In the genomic region with DNA sequence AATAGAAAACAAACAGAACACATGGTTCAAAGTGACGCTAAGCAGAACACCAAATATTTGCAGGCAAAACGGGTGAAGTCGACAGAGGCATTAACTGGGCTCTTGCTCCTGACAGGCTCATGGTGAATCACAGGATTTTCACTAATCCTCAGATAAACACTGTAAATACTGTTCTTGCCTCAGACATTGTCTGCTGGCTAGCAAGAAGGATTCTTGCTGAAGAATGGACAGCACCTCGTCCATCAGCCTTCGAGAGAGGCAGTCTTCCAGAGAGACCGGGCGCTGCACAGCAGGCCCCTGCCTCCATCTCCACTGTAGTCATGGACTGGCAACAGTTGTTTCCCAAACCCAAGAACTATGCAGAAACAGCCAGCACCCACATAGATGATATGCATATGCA, we compare ENCODE assay signal across 17 mouse cellular contexts.
A peak's percentile ranks its signal among the peaks of the same experiment; 100 is the strongest.
DNase-seq lines count a peak whose midpoint lies in the region; ATAC-seq and TF ChIP-seq lines count a peak whose summit lies in the region.
"Had no signal": no experiment of that assay in that cellular context is flagged by ENCODE, and none has a peak within 500 bp of the region (broad histone marks: within the 10 kb centered on the region; RNA-seq: fewer than 3 reads in every experiment).

No protein-coding gene starts in this region.

- intact Hi-C loops in heart, postnatal 10 days (cut with DNase I) = no loop called here

- no peak for DNase-seq in heart, postnatal 10 days
- no peak for DNase-seq in lung, adult 2 months
- DNase-seq in Patski (ENCODE audit: low read depth, low spot score) = peak; percentile 25
- no peak for DNase-seq in liver, embryonic 11.5 days (ENCODE audit: low spot score)
- DNase-seq: adrenal gland, adult 8-10 months; adrenal gland, postnatal 36 days; cerebellum, adult 2 months; cerebellum, postnatal 10 days; gastrocnemius, postnatal 14 days; heart, postnatal 14 days had no signal

- POLR2A ChIA-PET in Patski (lab: Charles Lee) = no interaction called here

- no peak for ATAC-seq in heart, embryonic 12.5 days (ENCODE audit: insufficient number of reproducible peaks, low FRiP score)
- 0 out of 2 replicates have a peak, but pooled peaks have one; percentile 27 for ATAC-seq in lung, embryonic 16.5 days (ENCODE audit: low read depth)
- ATAC-seq in Patski = peak; percentile 68
- 0 out of 2 replicates have a peak, but pooled peaks have one; percentile 8 for ATAC-seq in stomach, embryonic 14.5 days (ENCODE audit: insufficient number of reproducible peaks, insufficient read depth, low FRiP score, low read depth)
- no peak for ATAC-seq in liver, embryonic 11.5 days (replicated peaks; ENCODE audit: low FRiP score)
- no peak for ATAC-seq in CD4-positive, CD25-positive, alpha-beta regulatory T cell, adult 4 months
- ATAC-seq: forebrain, embryonic 15.5 days; hindbrain, postnatal 0 days had no signal

- TF ChIP-seq CTCF in lung, adult 2 months (IDR thresholded peaks at IDR 0.05; ENCODE audit: insufficient read depth, low read length) = no peak
- TF ChIP-seq CTCF in Patski (IDR thresholded peaks at IDR 0.05) = no peak

- H3K36me3 ChIP-seq in heart, embryonic 12.5 days = peaks cover 4% of the 10 kb centered on the region; the same call in 1 of the 2 replicates
- H3K36me3 ChIP-seq in lung, embryonic 16.5 days (ENCODE audit: control insufficient read depth, insufficient read depth, low read length) = no peaks in the 10 kb centered on the region
- H3K36me3 ChIP-seq in stomach, embryonic 14.5 days (ENCODE audit: control insufficient read depth, insufficient read depth, low read length) = no peaks in the 10 kb centered on the region
- H3K36me3 ChIP-seq in liver, embryonic 11.5 days (ENCODE audit: control insufficient read depth, insufficient read depth, low read length) = no peaks in the 10 kb centered on the region
- H3K36me3 ChIP-seq: forebrain, embryonic 15.5 days; hindbrain, embryonic 13.5 days had no signal

- H3K9ac ChIP-seq in heart, embryonic 12.5 days = 0 out of 2 replicates have a peak overlapping the region, but pooled peaks have one; percentile 26
- no peak overlapping the region for H3K9ac ChIP-seq in lung, embryonic 16.5 days (ENCODE audit: low read length)
- no peak overlapping the region for H3K9ac ChIP-seq in stomach, embryonic 14.5 days (replicated peaks; ENCODE audit: low read depth, low read length)
- no peak overlapping the region for H3K9ac ChIP-seq in liver, embryonic 11.5 days (ENCODE audit: low read depth, low read length)
- H3K9ac ChIP-seq: forebrain, embryonic 15.5 days; hindbrain, embryonic 13.5 days had no signal

- H3K4me3 ChIP-seq in heart, embryonic 12.5 days = no peak overlapping the region
- H3K4me3 ChIP-seq in lung, embryonic 16.5 days (ENCODE audit: low read length) = no peak overlapping the region
- no peak overlapping the region for H3K4me3 ChIP-seq in lung, adult 2 months (replicated peaks; ENCODE audit: extremely low read depth, low read depth, low read length)
- H3K4me3 ChIP-seq in stomach, embryonic 14.5 days (ENCODE audit: low read depth, low read length) = no peak overlapping the region
- no peak overlapping the region for H3K4me3 ChIP-seq in liver, embryonic 11.5 days (ENCODE audit: low read depth, low read length)
- H3K4me3 ChIP-seq: forebrain, embryonic 15.5 days; hindbrain, embryonic 13.5 days had no signal

- TF ChIP-seq POLR2A in lung, adult 2 months (IDR thresholded peaks at IDR 0.05; ENCODE audit: borderline replicate concordance, extremely low read depth, low read depth, low read length) = no peak

- CTCF ChIA-PET in Patski (lab: Charles Lee) = no interaction called here

- no peaks in the 10 kb centered on the region for H3K27me3 ChIP-seq in heart, embryonic 12.5 days (replicated peaks)
- no peaks in the 10 kb centered on the region for H3K27me3 ChIP-seq in lung, embryonic 16.5 days (ENCODE audit: control insufficient read depth, insufficient read depth, low read depth, low read length)
- H3K27me3 ChIP-seq in Patski = peaks cover 39% of the 10 kb centered on the region
- H3K27me3 ChIP-seq in stomach, embryonic 14.5 days (ENCODE audit: control insufficient read depth, insufficient read depth, low read length) = no peaks in the 10 kb centered on the region
- no peaks in the 10 kb centered on the region for H3K27me3 ChIP-seq in liver, embryonic 11.5 days (replicated peaks; ENCODE audit: control insufficient read depth, insufficient read depth, low read length)
- H3K27me3 ChIP-seq: forebrain, embryonic 15.5 days; hindbrain, embryonic 13.5 days had no signal

- H3K9me3 ChIP-seq in heart, embryonic 12.5 days (replicated peaks) = no peaks in the 10 kb centered on the region
- no peaks in the 10 kb centered on the region for H3K9me3 ChIP-seq in lung, embryonic 16.5 days (ENCODE audit: control insufficient read depth, low read length)
- H3K9me3 ChIP-seq in stomach, embryonic 14.5 days (ENCODE audit: control insufficient read depth, low read depth, low read length) = no peaks in the 10 kb centered on the region
- no peaks in the 10 kb centered on the region for H3K9me3 ChIP-seq in liver, embryonic 11.5 days (ENCODE audit: control insufficient read depth, low read length)
- H3K9me3 ChIP-seq: forebrain, embryonic 15.5 days; hindbrain, embryonic 13.5 days had no signal

- peaks cover 82% of the 10 kb centered on the region for H3K4me1 ChIP-seq in heart, embryonic 12.5 days (replicated peaks)
- peaks cover 33% of the 10 kb centered on the region for H3K4me1 ChIP-seq in lung, embryonic 16.5 days (replicated peaks; ENCODE audit: control insufficient read depth, insufficient read depth, low read length)
- H3K4me1 ChIP-seq in lung, adult 2 months (ENCODE audit: control insufficient read depth, insufficient read depth, low read length) = no peaks in the 10 kb centered on the region; the same call in 1 of the 2 replicates
- peaks cover 38% of the 10 kb centered on the region for H3K4me1 ChIP-seq in stomach, embryonic 14.5 days (ENCODE audit: control insufficient read depth, insufficient read depth, low read length)
- H3K4me1 ChIP-seq in liver, embryonic 11.5 days (replicated peaks; ENCODE audit: control insufficient read depth, insufficient read depth, low read length) = peaks cover 12% of the 10 kb centered on the region

- H3K27ac ChIP-seq in heart, embryonic 12.5 days (ENCODE audit: poor library complexity, severe bottlenecking) = peak overlapping the region; percentile 58; the same call in 1 of the 2 replicates
- no peak overlapping the region for H3K27ac ChIP-seq in lung, embryonic 16.5 days (ENCODE audit: low read length)
- no peak overlapping the region for H3K27ac ChIP-seq in stomach, embryonic 14.5 days (ENCODE audit: low read length)
- no peak overlapping the region for H3K27ac ChIP-seq in liver, embryonic 11.5 days (ENCODE audit: low read depth, low read length)
- H3K27ac ChIP-seq: forebrain, embryonic 15.5 days; hindbrain, embryonic 13.5 days; hindbrain, postnatal 0 days had no signal

- H3K4me2 ChIP-seq in heart, embryonic 12.5 days = no peak overlapping the region
- no peak overlapping the region for H3K4me2 ChIP-seq in lung, embryonic 16.5 days (ENCODE audit: low read depth, low read length)
- H3K4me2 ChIP-seq in stomach, embryonic 14.5 days (replicated peaks; ENCODE audit: low read depth, low read length) = no peak overlapping the region
- no peak overlapping the region for H3K4me2 ChIP-seq in liver, embryonic 11.5 days
- H3K4me2 ChIP-seq: forebrain, embryonic 15.5 days; hindbrain, embryonic 13.5 days had no signal

- 61% methylated on average over 7 of the region's 7 CpGs for WGBS in heart, embryonic 12.5 days
- 38% methylated on average over 7 of the region's 7 CpGs for WGBS in lung, embryonic 16.5 days
- 65% methylated on average over 7 of the region's 7 CpGs for WGBS in lung, adult 2 months
- 23% methylated on average over 7 of the region's 7 CpGs for WGBS in stomach, embryonic 14.5 days
- WGBS in liver, embryonic 11.5 days = 70% methylated on average over 7 of the region's 7 CpGs

- in situ Hi-C loops in Patski (cut with MboI; ENCODE audit: low pct_unique_long_range_greater_than_20kb) = no loop called here

Comparison
In these comparisons a context has a peak if more than half of its experiments do, and no peak if none do; other contexts are left out.
1. ATAC-seq: peak in lung, embryonic 16.5 days (single experiment), Patski (single experiment) and stomach, embryonic 14.5 days (single experiment); none in heart, embryonic 12.5 days (single experiment), liver, embryonic 11.5 days (single experiment) and CD4-positive, CD25-positive, alpha-beta regulatory T cell, adult 4 months (single experiment).